Mouse (Mus musculus) hindbrain, embryonic 10.5 days (tissue): ENCODE data around the gene C1qtnf7. TPM values are rescaled to one million over a fixed set of nuclear protein-coding genes. Genes with fewer than 3 reads are reported as not detected.
A peak's percentile ranks its signal among the peaks of the same experiment; 100 is the strongest.

Experiments used
- DNase-seq: peaks from one replicate; pipeline ENCODE4 v3.0.0-alpha.2; 2017; ENCODE audit warnings: low spot score
- H3K27ac ChIP-seq: fragments of 300-500 bp; sonication (generic); 2 replicates; pipeline ENCODE4 v1.5.1; 2016; ENCODE audit warnings: mild to moderate bottlenecking, moderate library complexity
- H3K27me3 ChIP-seq: fragments of 300-500 bp; sonication (generic); 2 replicates; pipeline ENCODE4 v1.6.1; 2016; ENCODE audit warnings: mild to moderate bottlenecking; ENCODE audit not compliant: poor library complexity, insufficient read depth, severe bottlenecking
- H3K36me3 ChIP-seq: fragments of 300-500 bp; sonication (generic); 2 replicates; pipeline ENCODE4 v1.6.1; 2016; ENCODE audit warnings: mild to moderate bottlenecking, moderate library complexity
- H3K4me1 ChIP-seq: fragments of 300-500 bp; sonication (generic); replicated peaks from 2 replicates; pipeline ENCODE4 v1.6.1; 2016; ENCODE audit warnings: mild to moderate bottlenecking
- H3K4me3 ChIP-seq: fragments of 300-500 bp; sonication (generic); 2 replicates; pipeline ENCODE4 v1.5.1; 2016; ENCODE audit warnings: mild to moderate bottlenecking, moderate library complexity
- H3K9me3 ChIP-seq: fragments of 300-500 bp; sonication (generic); 2 replicates; pipeline ENCODE4 v1.6.1; 2016; ENCODE audit warnings: mild to moderate bottlenecking, moderate library complexity
- WGBS: fragments of 180-500 bp; shearing (Covaris S2); methylation state at CpG from one replicate; pipeline ENCODE4 v1.1.7; 2016; 5-methylcytosine and 5-hydroxymethylcytosine counted together
- polyA plus RNA-seq: library from polyadenylated mRNA; unstranded; fragments of >200 nt; fragmentation: Nextera tagmentation; extraction: Ambion mirVana; gene quantifications from 2 replicates; pipeline ENCODE4 v1.2.1, GENCODE M21; 2016

The C1qtnf7 gene
- polyA plus RNA-seq, 1 experiment from 2014 or later = 0.93 TPM

DNA sequence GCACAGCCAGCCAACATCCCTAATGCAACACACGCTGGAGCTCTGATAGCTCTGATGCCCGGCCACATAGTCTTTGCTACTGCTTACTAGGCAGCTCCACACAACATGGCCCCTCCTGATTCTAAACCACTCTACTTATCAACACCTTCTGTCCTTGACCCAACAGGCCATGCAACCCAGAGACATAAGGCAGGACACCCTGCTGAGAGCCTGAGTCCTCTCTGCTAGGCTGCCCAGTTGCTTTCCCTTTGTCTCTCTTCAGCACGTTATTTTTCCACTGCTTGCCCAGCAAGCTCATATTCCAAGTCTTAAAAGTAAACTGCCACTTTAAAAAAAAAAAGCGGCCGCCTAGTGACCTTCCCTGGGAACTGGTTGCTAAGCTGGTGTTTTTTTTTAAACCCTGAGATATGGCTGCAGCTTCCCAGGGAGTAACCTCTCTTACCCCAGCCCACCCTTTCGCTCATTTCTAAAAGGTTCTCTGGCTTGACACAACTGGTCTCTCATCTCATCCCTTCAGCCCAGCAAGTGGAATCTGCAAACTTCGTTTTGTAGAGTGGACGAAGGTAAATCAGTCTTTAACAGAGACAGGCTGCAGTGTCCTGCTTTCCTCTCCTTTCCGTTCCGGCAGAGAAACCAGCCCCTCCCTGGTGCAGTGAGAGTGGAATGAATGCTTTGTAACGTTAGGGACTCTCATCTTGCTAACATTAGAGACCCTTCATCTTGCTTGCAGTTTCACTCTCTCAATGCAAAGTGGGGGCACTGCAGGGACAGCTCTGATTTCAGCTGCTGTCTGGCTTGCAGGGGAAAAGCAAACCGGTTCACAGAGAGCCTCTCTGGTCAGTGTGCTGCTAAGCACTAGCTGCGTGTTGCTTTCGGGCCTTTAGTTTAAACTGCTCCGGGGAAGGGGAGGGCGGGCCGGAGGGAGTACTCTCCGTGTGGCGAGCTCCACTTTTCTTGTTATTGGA lies 146.9 kb downstream of the C1qtnf7 start, which contains the start of gene Cc2d2a:
Gene Cc2d2a, plus strand, starts transcription at position 350 of the 965 bp plus-strand sequence.
- H3K4me3 ChIP-seq = peak within 1 kb of the TSS; percentile 55
- H3K36me3 ChIP-seq = no peaks in the 10 kb centered on the region
- no peaks in the 10 kb centered on the region for H3K9me3 ChIP-seq
- H3K27me3 ChIP-seq = no peaks in the 10 kb centered on the region
- peak within 1 kb of the TSS; percentile 92 for H3K27ac ChIP-seq
- peak; percentile 76 for DNase-seq
- WGBS = 5% methylated on average over 19 of the region's 19 CpGs
- peaks cover 42% of the 10 kb centered on the region for H3K4me1 ChIP-seq

DNA sequence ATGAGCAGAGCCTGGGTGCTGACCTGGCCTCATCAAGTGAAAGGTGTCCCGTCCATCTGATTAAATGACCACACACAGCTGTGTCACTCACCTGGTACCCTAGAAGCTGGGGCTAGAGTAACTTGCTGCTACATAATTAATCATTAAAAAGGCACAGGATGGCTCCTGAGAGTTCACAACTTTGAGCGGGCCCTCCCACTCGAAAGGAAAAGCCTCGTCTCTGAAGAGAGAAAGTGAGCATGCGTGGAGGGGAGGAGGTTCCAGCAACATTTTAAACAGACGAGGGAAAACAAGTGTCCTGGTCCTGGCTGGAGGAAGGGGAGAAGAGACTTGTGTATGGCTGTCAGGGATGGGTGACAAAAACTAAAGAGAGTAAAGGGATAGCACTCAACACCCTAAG lies 148.2 kb downstream of the C1qtnf7 start:
- Histone ChIP-seq H3K9me3 (no peaks in the 10 kb centered on the region), H3K36me3 (no peaks in the 10 kb centered on the region), H3K27ac (peak overlapping the region; percentile 92), H3K4me1 (peaks cover 42% of the 10 kb centered on the region), H3K4me3 (0 out of 2 replicates have a peak overlapping the region, but pooled peaks have one; percentile 55), H3K27me3 (no peaks in the 10 kb centered on the region)
- DNase-seq = no peak
- 58% methylated on average over 6 of the region's 6 CpGs for WGBS

DNA sequence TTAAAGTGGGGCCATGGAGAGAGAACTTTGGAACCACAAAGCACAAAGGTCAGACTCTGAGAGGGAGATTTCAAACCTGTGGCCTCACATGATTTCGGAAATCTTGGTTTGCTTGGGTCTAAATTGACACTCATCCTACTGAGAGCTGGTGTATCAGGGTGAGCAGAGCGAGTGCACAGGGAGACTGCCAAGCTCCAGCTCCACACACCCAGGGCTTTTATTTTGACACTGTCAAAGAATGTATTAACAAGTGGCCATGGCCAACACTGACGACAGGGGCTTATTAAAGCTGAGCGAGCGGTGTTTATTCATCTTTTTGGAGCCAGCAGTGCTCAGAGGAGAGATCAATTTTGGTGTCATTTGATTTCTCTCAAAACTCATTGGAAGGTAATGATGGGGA lies 149.8 kb downstream of the C1qtnf7 start:
- no peaks in the 10 kb centered on the region for H3K36me3 ChIP-seq
- no peaks in the 10 kb centered on the region for H3K9me3 ChIP-seq
- DNase-seq = no peak
- H3K27ac ChIP-seq = no peak overlapping the region
- H3K4me3 ChIP-seq = 0 out of 2 replicates have a peak overlapping the region, but pooled peaks have one; percentile 22
- WGBS = 24% methylated on average over 5 of the region's 5 CpGs
- H3K27me3 ChIP-seq = no peaks in the 10 kb centered on the region
- H3K4me1 ChIP-seq = peaks cover 42% of the 10 kb centered on the region

Other genes with a start within 250 kb of the C1qtnf7 start
- gene Cc2d2a, start 146.8 kb downstream of the C1qtnf7 start, polyA plus RNA-seq = 8.5 and 9.8 TPM in 2 replicates